Mouse (Mus musculus): Measurements from ENCODE around the gene Sgms2. TPM values are rescaled to one million over a fixed set of nuclear protein-coding genes. Genes with fewer than 3 reads are reported as not detected.

The Sgms2 gene
- total and polyA plus RNA-seq, 3 experiments, result not detected

GRCm38 (mm10) chr3:131488403-131488802 lies 2.8 kb downstream of the Sgms2 start:
- Histone ChIP-seq H3K4me3 (ENCODE audit: control insufficient read depth in 1 of 2, insufficient read depth in 1 of 2, low read depth in 2 of 2, low read length in 2 of 2) (no peak overlapping the region), H3K79me2 (ENCODE audit: control insufficient read depth, insufficient read depth, low read length, poor library complexity) (no peaks in the 10 kb centered on the region), H3K36me3 (ENCODE audit: control insufficient read depth in 1 of 2, insufficient read depth in 2 of 2, low read length in 2 of 2) (no peaks in the 10 kb centered on the region), H3K9me3 (replicated peaks; ENCODE audit: insufficient read depth, low read length) (no peaks in the 10 kb centered on the region), H3K27me3 (ENCODE audit: control insufficient read depth in 1 of 2, insufficient read depth in 2 of 2, low read length in 2 of 2) (no peaks in the 10 kb centered on the region), H3K4me1 (ENCODE audit: control insufficient read depth in 1 of 2, insufficient read depth in 2 of 2, low read length in 2 of 2) (no peaks in the 10 kb centered on the region), H3K9ac (ENCODE audit: control insufficient read depth, low read depth, low read length, poor library complexity, severe bottlenecking) (no peak overlapping the region), H3K27ac (ENCODE audit: control insufficient read depth, low read depth, low read length) (no peak overlapping the region)
- TF ChIP-seq KAT2A (conservative IDR thresholded peaks at IDR 0.05; ENCODE audit: low read depth, low read length) (no peak), ZMIZ1 (IDR thresholded peaks at IDR 0.05; ENCODE audit: low read depth, low read length) (no peak), CHD2 (IDR thresholded peaks at IDR 0.05; ENCODE audit: low read length) (no peak), ZKSCAN1 (IDR thresholded peaks at IDR 0.05; ENCODE audit: low read depth, low read length) (no peak), MXI1 (IDR thresholded peaks at IDR 0.05; ENCODE audit: low read depth, low read length) (no peak)
- no peak for DNase-seq (ENCODE audit: low read depth, low spot score)

- TF ChIP-seq HCFC1 (IDR thresholded peaks at IDR 0.05; ENCODE audit: low read depth, low read length) (no peak), EP300 (IDR thresholded peaks at IDR 0.05; ENCODE audit: low read depth in 1 of 2, low read length in 2 of 2) (no peak), UBTF (IDR thresholded peaks at IDR 0.05; ENCODE audit: borderline replicate concordance, insufficient read depth, low read depth, low read length) (no peak), CTCF (IDR thresholded peaks at IDR 0.05 in 2 of 3, conservative IDR thresholded peaks at IDR 0.05 in 1 of 3; ENCODE audit: control insufficient read depth in 1 of 3, insufficient read depth in 1 of 3, low read depth in 2 of 3, low read length in 3 of 3, poor library complexity in 1 of 3, severe bottlenecking in 1 of 3) (no peak), MXI1 (IDR thresholded peaks at IDR 0.05; ENCODE audit: low read depth, low read length) (no peak), POLR2A (IDR thresholded peaks at IDR 0.05; ENCODE audit: control insufficient read depth in 1 of 2, insufficient read depth in 1 of 2, low read depth in 1 of 2, low read length in 2 of 2, poor library complexity in 1 of 2) (no peak), CHD2 (IDR thresholded peaks at IDR 0.05; ENCODE audit: low read length) (no peak), ETS1 (IDR thresholded peaks at IDR 0.05; ENCODE audit: low read depth, low read length) (no peak), RCOR1 (IDR thresholded peaks at IDR 0.05; ENCODE audit: low read depth, low read length) (no peak), JUND (IDR thresholded peaks at IDR 0.05; ENCODE audit: low read depth, low read length) (no peak), GATA1 (IDR thresholded peaks at IDR 0.05; ENCODE audit: low read depth, low read length) (no peak), ELF1 (IDR thresholded peaks at IDR 0.05; ENCODE audit: low read depth, low read length) (no peak), SMC3 (IDR thresholded peaks at IDR 0.05; ENCODE audit: low read depth, low read length) (no peak), MYB (IDR thresholded peaks at IDR 0.05; ENCODE audit: low read depth, low read length) (no peak)
- no peaks in the 10 kb centered on the region for H3K4me1 ChIP-seq (ENCODE audit: control insufficient read depth in 1 of 2, insufficient read depth in 2 of 2, low read length in 2 of 2)
These were observed 5.8 kb downstream of the Sgms2 start for GRCm38 (mm10) chr3:131485388-131485787.

More at GRCm38 (mm10) chr3:131485388-131485787, 5.8 kb downstream of the Sgms2 start:
- no peak overlapping the region for H3K27ac ChIP-seq (ENCODE audit: control insufficient read depth, low read depth, low read length)
- no peaks in the 10 kb centered on the region for H3K79me2 ChIP-seq (ENCODE audit: control insufficient read depth, insufficient read depth, low read length, poor library complexity)
- no peak overlapping the region for H3K4me3 ChIP-seq (ENCODE audit: control insufficient read depth in 1 of 2, insufficient read depth in 1 of 2, low read depth in 2 of 2, low read length in 2 of 2)
- no peak for DNase-seq (ENCODE audit: low read depth, low spot score)
- no peaks in the 10 kb centered on the region for H3K9me3 ChIP-seq (replicated peaks; ENCODE audit: insufficient read depth, low read length)
- no peak overlapping the region for H3K9ac ChIP-seq (ENCODE audit: control insufficient read depth, low read depth, low read length, poor library complexity, severe bottlenecking)
- H3K36me3 ChIP-seq (ENCODE audit: control insufficient read depth in 1 of 2, insufficient read depth in 2 of 2, low read length in 2 of 2), result no peaks in the 10 kb centered on the region
- H3K27me3 ChIP-seq (ENCODE audit: control insufficient read depth in 1 of 2, insufficient read depth in 2 of 2, low read length in 2 of 2), result no peaks in the 10 kb centered on the region
